Mouse (Mus musculus) thymus, postnatal 10 days (tissue): ENCODE results near the gene Cldn24.

ENCODE experiments used
- DNase-seq, 2 experiments: peaks; one replicate each; pipeline ENCODE4 v3.0.0; 2021; ENCODE audit warnings: low spot score in 2 of 2

Cldn24 gene

GRCm38 (mm10) chr8:47826911-47827310 is 5.0 kb downstream of the Cldn24 start:
- DNase-seq = no peak

GRCm38 (mm10) chr8:47832616-47833015 is 10.7 kb downstream of the Cldn24 start:
- no peak for DNase-seq

DNA sequence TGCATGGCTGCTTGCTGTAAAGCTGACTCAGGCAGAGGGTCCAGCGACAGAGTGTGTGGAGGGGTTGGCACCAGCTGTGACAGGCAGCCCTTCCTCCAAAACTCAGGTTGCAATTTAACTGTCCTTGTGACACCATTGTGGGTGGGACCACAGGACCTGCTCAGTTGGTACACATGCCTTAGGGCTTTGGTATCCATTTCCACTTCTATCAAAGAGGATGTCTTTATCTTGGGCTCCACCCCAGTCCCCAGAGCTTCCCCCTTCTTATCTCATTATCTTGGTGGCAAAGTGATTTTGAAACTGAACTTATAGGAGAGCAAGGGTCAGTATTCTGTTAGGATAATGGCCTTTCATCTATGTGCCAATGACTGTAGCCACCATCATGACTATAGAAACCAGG is 12.0 kb downstream of the Cldn24 start:
- no peak for DNase-seq

- DNase-seq = no peak
These were observed 21.1 kb downstream of the Cldn24 start for GRCm38 (mm10) chr8:47843063-47843462.

DNA sequence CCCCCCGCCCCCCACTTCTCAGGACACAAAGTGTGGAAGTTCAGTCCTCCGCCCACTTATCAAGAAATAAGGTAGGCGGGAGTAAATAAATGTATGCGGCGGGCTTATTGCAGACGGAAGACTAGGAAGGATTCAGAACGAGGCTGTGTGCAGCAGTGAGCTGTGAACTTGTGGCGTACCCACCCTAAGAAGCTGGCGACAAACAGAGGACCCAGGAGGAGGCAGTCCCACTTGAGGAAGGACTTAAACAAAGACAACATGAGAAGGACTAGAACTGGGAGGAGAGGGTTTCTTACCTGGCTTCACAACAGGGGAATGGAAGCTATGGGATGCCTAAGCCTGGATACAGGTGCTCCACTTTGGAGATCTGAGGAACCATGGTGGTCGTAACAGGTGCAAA is 21.7 kb downstream of the Cldn24 start:
- DNase-seq = no peak

GRCm38 (mm10) chr8:47845956-47846355 is 24.0 kb downstream of the Cldn24 start:
- DNase-seq = no peak

- DNase-seq = no peak
These were observed 25.2 kb downstream of the Cldn24 start for GRCm38 (mm10) chr8:47847161-47847560.

GRCm38 (mm10) chr8:47847931-47848330 is 26.0 kb downstream of the Cldn24 start:
- no peak for DNase-seq

GRCm38 (mm10) chr8:47849842-47850241 is 27.9 kb downstream of the Cldn24 start:
- DNase-seq = no peak

GRCm38 (mm10) chr8:47851824-47852502 is 30.0 kb downstream of the Cldn24 start:
- DNase-seq = peak in 1 of 2 experiments; percentile 16

GRCm38 (mm10) chr8:47852737-47853136 is 30.8 kb downstream of the Cldn24 start:
- DNase-seq = peak; percentile 23 to 24

DNA sequence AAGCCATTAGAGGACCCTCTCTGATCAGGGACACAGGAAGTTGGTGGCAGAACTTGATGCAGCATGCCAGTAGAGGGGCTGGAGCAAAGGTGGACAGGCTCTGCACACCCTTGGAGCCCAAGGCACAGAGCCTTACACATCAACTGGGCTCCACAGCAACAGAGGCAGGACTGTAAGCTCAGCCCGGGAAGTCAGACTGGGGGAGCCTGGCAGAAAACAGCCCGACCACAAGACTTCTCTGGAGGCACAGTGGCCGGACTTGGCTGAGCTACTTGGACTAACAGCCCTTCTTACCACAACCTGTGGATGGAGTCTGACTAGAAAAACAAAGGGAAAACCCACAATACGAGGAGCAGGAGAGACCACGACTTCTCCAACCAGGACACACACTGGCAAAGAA is 31.4 kb downstream of the Cldn24 start:
- no peak for DNase-seq

- no peak for DNase-seq
These were observed 37.3 kb downstream of the Cldn24 start for GRCm38 (mm10) chr8:47859259-47859658.

DNA sequence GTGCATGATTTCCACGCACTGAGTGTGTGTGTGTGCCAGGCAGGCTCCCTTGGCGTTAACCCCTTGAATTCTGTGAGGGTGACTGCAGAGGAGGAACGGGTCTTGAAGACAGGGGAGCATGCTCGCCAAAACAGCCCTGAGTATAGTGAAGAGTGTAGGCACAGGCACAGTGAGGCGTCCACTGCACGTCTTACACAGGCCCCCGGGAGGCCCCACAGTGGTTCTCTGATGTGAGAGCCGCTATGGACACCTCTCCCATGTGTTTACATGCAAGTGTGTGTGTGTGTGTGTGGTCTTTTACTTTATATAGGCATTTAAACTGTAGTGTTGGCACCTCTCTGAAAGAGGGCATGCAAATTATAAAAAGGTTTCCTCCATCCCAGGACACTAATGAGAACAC is 44.6 kb downstream of the Cldn24 start:
- no peak for DNase-seq

DNA sequence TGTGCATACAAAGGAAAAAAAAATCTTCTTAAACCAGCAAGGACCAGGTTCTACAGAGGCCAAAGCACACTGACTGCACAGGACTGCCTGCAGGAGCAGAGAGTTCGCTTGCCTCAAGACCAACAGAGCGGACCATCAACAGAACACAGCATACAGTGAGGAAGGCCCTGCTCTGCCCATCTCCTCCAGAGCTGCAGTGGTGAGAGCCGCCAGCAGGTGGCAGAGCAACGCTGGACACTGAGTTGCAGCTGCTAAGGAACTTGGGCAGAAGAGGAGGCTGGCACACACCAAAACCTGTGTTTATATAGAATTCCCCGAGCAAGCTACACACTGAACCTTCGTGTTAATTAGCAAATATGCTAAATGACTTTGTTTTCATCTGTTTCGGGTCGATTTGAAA is 45.1 kb downstream of the Cldn24 start:
- peak; percentile 30 to 78 for DNase-seq
